Mouse (Mus musculus) natural killer cell, adult 2 months (primary cell): Measurements from ENCODE around the gene Zfp68.
"Not testable (repeated sequence)": the region's sequence is repeated elsewhere in the genome, so short reads cannot be mapped to it uniquely, and the experiment has no call there.

ENCODE experiments used
- DNase-seq, 2 experiments: peaks; one replicate each; pipeline ENCODE4 v3.0.0; 2022; ENCODE audit warnings: low spot score in 2 of 2

The Zfp68 gene

DNA sequence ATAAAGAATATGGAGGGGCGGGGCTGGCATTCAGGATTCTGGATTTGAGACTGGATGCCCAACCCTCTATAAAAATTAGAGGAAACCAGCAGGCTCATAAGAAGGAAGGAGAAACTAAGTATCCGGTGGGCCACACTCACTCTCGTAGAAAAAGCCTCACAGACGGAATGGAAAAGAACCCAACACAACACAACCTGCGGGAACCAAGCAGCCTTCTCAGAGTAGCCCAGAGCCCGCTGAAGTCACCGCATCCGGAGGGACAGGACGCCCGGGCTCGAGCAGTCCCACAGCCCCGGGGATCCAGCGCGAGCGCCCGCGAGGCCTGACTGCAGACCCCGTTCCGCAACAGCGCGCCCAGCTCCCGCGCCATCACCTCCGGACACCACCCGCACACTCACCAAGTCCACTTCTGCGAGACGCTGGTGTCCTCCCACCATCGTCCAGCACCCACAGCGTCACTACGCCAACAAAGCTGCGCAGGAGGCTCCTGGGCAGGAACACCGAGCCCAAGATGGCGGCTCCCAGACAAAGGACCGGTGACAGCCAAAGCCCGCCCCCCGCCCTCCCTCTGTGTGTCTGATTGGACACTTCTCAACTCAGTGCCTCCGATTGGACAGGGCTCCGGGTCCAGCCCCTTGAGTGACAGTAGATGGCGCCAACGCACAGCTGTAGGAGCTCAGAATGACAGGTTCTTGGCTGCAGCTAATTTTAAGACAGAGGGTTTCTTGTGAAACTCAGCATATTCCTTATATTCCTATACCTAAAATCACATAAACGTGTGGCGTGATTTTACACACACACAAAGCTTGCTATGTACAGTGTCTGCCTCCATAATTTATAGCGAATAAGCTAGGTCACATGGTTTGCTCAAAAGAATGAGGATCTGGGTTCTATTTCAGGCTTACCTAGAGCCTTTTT, at the start of gene Zfp68:
TSS of gene Zfp68 (minus strand) at position 551 of the 918 bp plus-strand sequence.
- DNase-seq, result peak; percentile 87 to 91

DNA sequence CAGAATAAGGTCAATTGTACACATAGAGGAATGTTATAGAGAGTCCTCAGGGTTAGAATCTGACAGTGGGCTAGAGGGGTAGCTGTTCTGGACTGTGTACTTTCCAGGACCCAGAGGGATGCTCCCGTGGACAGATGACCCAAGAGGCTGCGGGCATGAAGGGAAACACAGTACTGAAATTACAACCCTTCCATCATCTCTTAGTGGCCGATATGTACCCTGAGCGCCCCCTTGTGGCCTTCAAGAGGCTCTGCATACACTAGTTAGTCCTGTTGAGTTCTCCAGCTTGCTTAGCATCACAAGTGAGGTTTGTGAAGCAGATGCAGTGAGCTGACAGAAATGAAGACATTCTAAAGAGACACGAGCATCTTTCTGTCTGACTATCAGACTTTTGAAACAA, 39.4 kb upstream of the Zfp68 start:
- DNase-seq, result peak; percentile 42 to 56

DNA sequence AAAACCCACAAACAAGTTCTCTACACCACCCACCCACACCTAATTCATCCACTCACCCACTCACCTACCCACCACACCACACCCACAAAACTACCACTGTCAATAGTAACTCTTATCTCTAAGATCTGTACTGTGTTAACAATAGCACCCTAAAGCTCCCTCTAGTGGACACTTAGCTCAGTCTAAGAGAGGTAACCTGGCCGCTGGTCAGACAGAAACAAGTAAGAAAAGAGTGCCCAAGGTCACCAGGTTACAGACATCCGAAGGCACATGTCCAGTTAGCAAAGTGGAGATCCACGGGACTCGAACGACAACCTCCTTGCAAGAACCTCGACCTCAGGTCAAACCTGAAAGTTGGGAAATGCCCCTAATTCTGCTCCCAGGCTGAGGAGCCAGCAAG, 38.3 kb upstream of the Zfp68 start:
- peak; percentile 46 to 55 for DNase-seq

- no peak for DNase-seq
Measured at GRCm38 (mm10) chr5:138657407-138657806, 37.8 kb upstream of the Zfp68 start.

GRCm38 (mm10) chr5:138656477-138657156, 37.1 kb upstream of the Zfp68 start:
- peak; percentile 1 to 15 for DNase-seq

DNA sequence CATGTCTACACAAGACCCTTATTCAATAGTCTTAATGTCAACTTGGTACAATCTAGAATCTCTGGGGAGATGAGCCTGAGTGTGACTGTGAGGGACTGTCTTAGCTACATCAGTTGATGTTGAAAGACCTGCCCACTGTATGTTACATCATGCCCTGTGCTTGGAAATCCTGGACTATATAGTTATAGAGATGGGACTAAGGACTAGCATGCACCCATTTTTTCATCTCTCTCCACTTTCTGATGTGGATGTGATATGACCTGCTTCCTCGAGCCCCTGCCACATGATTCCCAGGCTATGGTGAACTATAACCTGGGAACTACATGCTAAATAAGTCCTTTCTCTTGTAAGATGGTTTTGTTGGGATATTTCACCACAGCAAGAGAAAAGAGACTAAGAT, 33.4 kb upstream of the Zfp68 start:
- no peak for DNase-seq

DNA sequence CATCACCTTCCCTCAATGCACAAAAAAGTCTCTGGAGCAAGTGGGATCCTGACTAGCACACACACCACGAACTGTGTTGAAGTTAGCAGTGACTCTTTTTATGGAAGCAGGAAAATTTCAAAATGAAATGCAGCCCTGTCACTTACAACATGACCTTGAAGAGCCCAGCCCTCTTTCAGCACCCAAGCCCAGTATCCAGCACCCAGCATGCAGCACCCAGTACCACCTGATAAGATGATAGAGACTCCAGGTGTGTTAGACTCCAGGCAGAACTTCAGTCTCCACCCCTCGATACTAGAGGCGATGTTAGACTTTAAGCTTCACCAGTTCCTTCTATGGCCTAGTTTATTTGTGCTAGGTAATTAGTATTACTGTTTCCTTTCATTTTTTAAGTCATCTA, 22.2 kb upstream of the Zfp68 start:
- no peak for DNase-seq

DNA sequence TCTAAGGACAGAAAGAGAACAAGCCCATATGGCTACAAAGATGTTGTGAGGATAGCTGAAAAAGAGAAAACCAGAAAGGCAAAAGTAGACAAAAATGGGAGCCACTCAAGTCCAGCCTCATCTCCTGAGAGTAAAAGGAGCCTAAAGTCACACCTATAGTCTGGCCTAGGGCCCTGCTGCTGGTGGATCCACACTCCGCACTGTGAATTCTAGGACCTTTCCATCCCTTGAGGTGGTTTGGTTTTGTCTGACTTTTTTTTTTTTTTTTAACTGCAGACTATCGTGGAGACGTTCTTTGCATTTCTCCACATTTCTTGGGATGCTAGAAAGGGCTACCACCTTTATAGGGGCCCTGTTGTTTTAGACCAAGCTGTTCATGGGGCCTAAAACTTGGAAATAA, 21.5 kb upstream of the Zfp68 start:
- no peak for DNase-seq

DNA sequence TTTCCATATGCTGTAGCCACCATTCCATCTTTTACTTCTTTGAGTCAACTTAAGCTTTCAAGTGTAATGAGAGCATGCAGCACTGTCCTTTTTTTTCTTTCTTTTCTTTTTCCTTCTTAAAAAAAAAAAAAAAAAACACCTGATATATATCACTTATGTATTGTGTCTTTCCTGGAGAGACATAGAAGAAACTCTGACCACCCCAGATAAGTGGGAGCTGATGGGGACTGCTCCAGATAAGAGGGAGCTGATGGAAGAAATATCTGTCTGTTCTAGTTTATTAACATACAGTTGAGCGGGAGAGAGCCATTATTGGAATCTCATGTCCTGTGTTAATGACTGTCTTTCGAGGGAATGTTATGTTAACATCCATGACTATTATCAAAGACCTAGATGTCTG, 16.9 kb upstream of the Zfp68 start:
- DNase-seq, result no peak

DNA sequence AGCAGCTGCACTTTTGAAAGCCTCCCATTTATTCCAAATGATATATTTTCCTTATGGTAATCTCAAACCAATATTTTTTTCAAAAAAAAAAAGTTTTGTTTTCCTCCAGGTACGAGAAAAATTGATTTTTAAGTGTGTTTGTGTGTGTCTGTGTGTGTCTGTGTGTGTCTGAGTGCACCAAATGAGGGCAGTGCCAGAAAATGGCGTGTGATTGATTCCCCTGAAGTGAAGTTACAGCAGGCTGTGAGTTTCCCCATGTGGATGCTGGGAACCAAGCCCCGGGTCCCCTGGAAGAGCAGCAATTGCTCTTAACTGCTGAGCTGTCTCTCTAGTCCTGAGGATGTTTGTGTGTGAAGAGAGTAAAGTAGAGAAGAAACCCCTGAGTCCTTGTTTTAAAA, 3.9 kb upstream of the Zfp68 start:
- no peak for DNase-seq

GRCm38 (mm10) chr5:138622645-138623477, 3.3 kb upstream of the Zfp68 start, which contains the start of gene A430033K04Rik:
TSS of gene A430033K04Rik (plus strand) at chr5:138622859.
- DNase-seq, result peak; percentile 91 to 92

DNA sequence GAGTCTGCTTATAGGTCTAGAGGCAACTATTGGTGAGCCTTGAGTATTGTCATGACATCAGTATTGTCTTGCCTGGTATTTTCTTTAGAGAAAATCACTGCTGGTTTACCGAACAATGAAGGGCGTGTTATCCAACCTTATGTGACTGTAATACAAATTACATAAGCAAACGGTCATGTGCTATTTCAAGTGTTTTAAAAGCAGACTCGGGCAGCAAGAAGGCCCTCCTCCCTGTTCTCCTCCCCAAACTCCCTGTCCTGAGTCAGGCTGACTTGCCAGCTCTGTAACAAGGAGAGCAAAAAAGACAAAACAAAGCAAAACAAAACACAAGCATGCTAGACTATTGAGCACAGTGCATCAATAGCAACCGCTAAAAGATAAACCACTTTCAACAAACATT, 1.3 kb upstream of the Zfp68 start:
- DNase-seq, result no peak

GRCm38 (mm10) chr5:138618353-138618752, 1.2 kb downstream of the Zfp68 start:
- DNase-seq, result peak; percentile 11 to 40

DNA sequence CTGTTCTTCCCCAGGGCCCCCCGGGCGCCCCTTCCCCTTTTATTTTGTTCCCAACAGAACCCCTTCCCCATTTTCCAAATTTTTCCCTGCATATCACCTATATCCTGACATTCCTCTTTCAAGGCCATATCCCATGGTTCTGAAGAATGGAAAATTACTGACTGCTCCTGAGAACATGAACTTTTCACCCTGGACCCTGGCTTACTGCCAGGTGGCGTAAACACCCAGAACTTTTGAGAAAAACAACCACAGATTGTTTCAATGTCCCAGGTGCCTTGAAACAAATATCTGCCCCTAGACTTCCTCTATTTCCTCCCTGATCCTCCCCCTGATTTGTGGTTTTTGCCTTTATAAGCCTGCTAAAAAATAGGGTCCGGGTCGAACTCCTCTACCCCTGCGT, 32.2 kb downstream of the Zfp68 start:
- no peak for DNase-seq

DNA sequence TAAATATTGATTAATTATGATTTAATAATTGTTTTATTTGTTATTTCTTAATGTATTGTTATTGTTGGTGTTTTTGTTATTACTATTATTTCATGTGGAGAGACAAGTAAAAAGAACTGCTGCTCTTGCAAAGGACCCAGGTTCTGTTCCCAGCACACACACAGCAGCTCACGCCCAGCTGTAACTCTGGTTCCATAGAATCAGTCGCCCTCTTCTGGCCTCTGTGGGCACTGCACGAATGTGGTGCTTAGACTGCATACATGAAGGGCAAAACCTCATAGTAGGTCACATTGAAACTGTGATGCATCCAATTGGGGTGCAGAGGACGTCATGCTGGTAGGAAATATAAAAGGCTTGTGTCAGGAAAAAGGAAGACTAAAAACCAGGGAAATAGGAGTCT, 47.9 kb downstream of the Zfp68 start:
- peak; percentile 6 to 36 for DNase-seq

GRCm38 (mm10) chr5:138564612-138565011, 54.9 kb downstream of the Zfp68 start, which contains the start of gene 1700123K08Rik:
TSS of gene 1700123K08Rik (minus strand) at chr5:138564712.
- DNase-seq, result not testable (repeated sequence)
